Mouse (Mus musculus): Measurements from ENCODE around the gene Tut1.
"Not testable (repeated sequence)": the region's sequence is repeated elsewhere in the genome, so short reads cannot be mapped to it uniquely, and the experiment has no call there.

Gene Tut1

DNA sequence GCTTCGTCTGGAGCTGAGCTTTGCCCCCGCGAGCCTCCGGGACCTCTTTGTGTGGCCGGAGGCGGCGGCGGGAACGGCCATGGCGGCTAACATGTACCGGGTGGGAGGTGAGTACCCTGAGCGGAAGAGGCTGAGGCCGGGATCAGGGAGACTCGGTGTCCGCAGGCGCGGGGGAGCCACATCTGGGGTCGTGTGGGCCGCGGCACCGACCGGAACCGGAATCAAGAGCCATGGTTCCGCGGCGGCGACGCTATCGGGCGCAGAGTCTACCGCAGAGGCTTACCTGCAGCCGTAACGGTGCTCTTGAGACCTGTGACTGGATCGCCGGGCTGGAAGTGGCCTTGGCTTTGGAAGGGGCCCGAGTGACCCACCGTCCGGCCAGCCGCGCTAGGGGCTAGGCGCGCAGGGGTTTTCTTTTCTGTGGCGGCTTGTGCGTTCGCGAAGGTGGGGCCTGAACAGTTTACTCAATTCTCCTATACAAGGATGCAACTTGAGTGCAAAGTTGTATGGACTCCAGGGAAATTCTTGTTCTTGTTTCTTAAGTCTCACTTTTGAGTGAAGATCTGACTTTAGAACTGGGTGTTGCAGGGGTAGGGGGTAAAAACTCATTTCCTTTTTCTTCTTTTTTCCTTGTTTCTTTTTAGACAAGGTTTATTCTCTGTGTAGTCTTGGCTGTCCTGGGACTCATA is 11.2 kb upstream of the Tut1 start:
- DNase-seq (ENCODE audit: low spot score in 2 of 2), result peak in 1 of 2 experiments; percentile 43

- DNase-seq (ENCODE audit: low spot score in 2 of 2), result no peak
These were observed 10.6 kb upstream of the Tut1 start for GRCm38 (mm10) chr19:8943047-8943446.

DNA sequence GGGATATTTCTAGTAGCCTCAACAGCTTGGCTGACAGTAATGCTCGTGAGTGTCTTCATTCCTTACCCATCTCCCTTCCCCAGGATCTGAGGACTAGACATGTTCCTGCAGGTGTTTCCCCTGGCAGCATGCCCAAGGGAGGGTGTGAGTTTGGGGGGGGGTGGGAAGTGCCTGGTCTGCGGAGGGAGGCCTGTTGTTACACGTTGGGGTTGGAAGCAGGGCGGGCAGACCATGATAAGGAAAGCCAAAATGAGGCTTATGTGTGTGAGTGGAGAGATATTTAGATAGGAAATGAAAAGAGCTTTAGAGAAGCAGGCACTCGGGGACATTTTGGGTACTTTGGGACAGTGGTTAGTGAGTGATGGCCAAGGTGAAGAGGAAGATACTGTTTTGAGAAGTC is 9.6 kb upstream of the Tut1 start:
- DNase-seq (ENCODE audit: low spot score in 2 of 2), result no peak

- DNase-seq (ENCODE audit: low spot score in 2 of 2), result peak; percentile 37 to 55
These were observed 8.9 kb upstream of the Tut1 start for GRCm38 (mm10) chr19:8944750-8945149.

DNA sequence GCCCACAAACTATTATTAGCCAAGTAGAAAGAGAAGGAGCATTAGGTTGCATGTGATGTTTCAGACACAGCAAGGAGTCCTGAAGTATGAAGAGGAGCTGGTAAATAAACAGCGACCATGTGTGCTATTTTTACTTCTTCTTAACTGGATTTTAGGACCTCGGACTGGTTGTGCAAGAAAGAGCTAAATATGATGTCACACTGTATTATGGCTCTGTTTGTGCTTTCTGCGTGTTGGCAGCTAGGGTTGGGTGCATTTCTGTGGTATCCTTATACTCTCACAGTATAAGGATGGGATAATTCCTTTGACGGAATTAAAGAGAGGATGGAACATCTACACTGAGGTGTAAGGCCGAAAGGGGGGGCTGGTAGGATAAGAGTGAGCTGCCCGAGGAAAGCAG is 8.4 kb upstream of the Tut1 start:
- no peak for DNase-seq (ENCODE audit: low spot score in 2 of 2)

- DNase-seq (ENCODE audit: low spot score in 2 of 2), result no peak
These were observed 6.7 kb upstream of the Tut1 start for GRCm38 (mm10) chr19:8946929-8947328.

GRCm38 (mm10) chr19:8950190-8950589 is 3.5 kb upstream of the Tut1 start:
- no peak for DNase-seq (ENCODE audit: low spot score in 2 of 2)

- DNase-seq (ENCODE audit: low spot score in 2 of 2), result no peak
These were observed 1.4 kb upstream of the Tut1 start for GRCm38 (mm10) chr19:8952241-8952640.

DNA sequence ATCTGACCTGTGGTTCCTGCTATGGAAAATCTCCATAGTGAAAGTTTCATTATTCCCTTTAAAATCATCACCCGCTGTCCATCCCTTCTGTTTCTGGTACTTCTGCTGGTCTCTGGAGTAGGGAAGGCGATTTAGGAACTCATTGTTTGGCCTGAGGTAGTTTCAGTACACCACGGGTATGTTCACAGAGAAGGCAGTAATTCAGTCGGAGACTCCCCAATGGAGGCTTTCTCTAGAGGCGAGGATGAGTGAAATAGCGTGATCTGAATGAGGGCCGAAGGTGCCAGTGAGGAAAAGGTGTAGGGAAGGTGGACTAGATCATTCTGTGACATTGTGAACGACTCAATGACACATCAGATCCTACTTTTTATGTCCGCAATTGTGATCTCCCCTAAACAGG is 524 bp downstream of the Tut1 start:
- DNase-seq (ENCODE audit: low spot score in 2 of 2), result no peak

GRCm38 (mm10) chr19:8962256-8962655 is 8.6 kb downstream of the Tut1 start:
- DNase-seq (ENCODE audit: low spot score in 2 of 2), result no peak

DNA sequence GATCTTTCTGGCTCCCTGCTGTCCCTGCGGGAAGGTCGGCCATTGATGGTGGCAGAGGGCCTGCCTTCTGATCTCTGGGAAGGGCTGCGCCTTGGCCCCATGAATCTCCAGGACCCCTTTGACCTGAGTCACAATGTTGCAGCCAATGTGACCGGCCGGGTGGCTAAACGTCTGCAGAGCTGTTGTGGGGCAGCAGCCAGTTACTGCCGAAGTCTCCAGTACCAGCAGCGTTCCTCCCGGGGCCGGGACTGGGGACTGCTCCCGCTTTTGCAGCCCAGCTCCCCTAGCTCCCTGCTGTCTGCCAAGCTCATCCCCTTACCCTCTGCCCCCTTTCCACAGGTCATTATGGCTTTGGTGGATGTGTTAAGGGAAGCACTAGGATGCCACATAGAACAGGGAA is 11.4 kb downstream of the Tut1 start:
- no peak for DNase-seq (ENCODE audit: low spot score in 2 of 2)

DNA sequence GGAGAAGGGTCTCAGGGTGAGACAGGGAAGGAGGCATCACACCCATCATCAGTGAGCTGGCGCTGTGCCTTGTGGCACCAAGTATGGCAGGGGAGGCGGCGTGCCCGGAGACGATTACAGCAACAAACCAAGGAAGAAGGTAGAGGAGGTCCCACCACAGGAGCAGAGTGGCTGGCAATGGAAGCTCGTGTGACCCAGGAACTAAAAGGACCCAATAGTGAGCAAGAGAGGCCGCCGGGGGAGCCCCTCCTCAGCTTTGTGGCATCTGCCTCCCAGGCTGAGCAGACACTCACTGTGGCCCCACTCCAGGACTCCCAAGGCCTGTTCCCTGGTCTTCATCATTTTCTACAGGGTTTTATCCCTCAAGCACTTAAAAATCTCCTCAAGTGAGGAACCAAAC is 12.1 kb downstream of the Tut1 start:
- DNase-seq (ENCODE audit: low spot score in 2 of 2), result no peak

GRCm38 (mm10) chr19:8966198-8966589 is 12.5 kb downstream of the Tut1 start:
- no peak for DNase-seq (ENCODE audit: low spot score in 2 of 2)

DNA sequence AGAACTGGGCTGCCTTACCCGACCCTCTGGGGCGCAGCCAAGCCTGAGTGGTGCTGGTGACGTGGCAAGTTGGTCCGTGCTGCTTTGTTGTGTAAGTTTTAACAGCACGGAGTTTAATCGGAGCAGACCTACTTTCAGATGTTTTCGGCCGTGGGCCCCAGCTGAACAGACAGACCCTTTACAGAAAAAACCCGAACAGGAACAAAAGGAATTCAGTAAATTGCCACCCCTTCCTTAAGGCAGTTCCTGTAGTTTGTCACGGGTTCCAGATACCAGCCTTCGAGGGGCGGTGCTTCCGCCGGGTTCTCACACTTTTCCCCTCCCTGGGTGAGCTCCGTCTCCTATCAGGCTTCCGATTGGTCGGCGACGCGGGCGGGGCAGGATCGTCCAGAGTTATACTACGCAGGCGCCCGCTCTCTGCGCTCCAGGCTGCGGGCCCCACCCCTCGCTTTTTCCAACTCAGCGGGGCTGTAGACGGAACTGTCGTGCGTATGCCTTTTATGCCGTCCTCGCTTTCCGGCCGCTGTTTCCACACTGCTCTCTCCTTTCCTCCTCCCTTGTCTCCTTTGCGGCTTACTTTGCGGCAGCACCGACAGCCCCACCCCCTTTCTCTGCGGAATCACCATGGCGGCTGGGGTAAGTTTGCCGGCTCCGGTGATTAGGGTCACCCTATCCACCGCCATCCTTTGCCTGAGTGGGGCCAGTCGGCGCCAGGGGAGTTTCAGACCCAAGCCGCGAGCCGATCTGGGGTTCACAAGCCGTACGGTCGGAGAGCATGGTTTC is 13.1 kb downstream of the Tut1 start, which contains the start of gene Eef1g:
Gene Eef1g, plus strand, starts transcription at position 452 of the 783 bp plus-strand sequence.
- peak; percentile 96 to 97 for DNase-seq (ENCODE audit: low spot score in 2 of 2)

GRCm38 (mm10) chr19:8967373-8967743 is 13.7 kb downstream of the Tut1 start:
- DNase-seq (ENCODE audit: low spot score in 2 of 2), result no peak

DNA sequence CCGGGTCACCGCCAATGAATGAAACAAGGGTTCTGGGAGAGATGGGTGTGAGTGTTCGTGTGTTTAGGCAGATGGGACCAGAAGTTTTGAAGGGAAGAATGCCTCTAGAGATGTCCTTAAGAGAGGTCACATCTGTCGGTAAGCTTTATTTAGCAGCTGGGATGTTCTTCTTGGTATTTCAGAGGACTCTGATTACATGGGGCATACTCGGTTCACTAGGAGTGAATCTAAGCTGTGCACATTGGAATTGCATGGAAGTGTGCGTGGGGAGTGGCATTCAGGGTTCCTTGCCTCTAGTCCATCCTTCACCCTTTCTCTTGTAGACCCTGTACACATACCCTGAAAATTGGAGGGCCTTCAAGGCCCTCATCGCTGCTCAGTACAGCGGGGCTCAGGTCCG is 14.2 kb downstream of the Tut1 start:
- no peak for DNase-seq (ENCODE audit: low spot score in 2 of 2)

- not testable (repeated sequence) for DNase-seq (ENCODE audit: low spot score in 2 of 2)
These were observed 18.8 kb downstream of the Tut1 start for GRCm38 (mm10) chr19:8972491-8972890.

DNA sequence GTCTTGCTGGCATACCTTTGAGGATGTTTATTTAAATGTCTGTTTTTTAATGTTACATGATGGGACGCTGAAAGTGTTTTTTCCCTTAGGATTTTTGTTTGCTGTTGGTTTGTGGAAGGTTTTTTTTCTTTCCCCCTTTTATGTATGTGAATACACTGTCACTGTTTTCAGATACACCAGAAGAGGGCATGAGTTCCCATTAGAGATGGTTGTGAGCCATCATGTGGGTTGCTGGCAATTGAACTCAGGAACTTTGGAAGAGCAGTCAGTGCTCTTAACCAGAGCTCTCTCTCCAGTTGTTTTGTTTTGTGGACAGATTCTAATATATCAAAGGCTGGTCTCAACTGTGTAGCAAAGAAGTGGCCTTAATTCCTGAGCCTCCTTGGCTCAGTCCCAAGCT is 21.0 kb downstream of the Tut1 start:
- DNase-seq (ENCODE audit: low spot score in 2 of 2), result no peak

DNA sequence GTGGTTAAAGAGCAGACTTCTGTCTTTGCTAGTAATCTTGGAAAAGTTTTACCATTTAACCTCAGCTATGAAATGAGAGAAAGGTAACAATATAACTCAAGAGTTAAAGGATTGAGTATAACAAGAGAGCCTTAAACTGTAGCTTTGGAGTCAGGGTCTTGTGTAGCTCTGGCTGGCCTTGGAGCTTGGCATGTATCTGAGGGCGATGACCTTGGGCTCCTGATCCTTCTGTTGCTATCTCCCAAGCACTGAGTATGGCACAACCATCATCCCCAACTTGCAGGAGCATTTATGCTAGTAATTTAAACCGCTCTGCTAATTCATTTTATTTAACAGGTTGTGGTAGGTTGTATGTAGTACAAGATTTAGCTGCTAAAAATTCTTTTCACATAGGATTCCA is 21.8 kb downstream of the Tut1 start:
- no peak for DNase-seq (ENCODE audit: low spot score in 2 of 2)

DNA sequence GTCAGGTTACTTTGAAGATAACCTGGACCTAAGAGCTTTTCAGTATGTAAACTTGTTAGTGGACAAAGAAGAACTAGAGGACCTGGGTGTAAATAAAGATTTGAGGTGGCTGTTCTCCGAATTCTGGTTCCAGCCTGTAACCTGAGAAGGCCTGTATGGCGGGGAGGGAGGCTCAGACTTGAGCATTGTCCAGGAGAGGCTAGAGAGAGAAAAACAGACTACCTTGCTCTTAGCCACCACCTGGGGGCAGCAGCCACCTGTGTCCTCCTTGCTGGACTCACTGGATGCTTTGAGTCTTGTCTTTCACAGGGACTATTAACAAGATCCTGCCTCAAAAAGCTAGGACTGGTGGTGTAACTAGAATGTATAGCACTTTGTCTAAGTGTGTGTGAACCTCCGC is 22.9 kb downstream of the Tut1 start:
- DNase-seq (ENCODE audit: low spot score in 2 of 2), result no peak

- DNase-seq (ENCODE audit: low spot score in 2 of 2), result no peak
These were observed 27.1 kb downstream of the Tut1 start for GRCm38 (mm10) chr19:8980771-8981170.

- DNase-seq (ENCODE audit: low spot score in 2 of 2), result no peak
These were observed 28.0 kb downstream of the Tut1 start for GRCm38 (mm10) chr19:8981450-8982168.
